Mouse (Mus musculus) lung, embryonic 14.5 days (tissue): ENCODE data around the gene Nell1. TPM values are rescaled to one million over a fixed set of nuclear protein-coding genes. Genes with fewer than 3 reads are reported as not detected.

Source experiments
- ATAC-seq: fragments of 200-750 bp; cut with Nextera tagmentation; 2 replicates; pipeline ENCODE4 v1.8.0; 2017; ENCODE audit warnings: mild to moderate bottlenecking, moderate TSS enrichment, moderate library complexity; ENCODE audit not compliant: insufficient read depth
- DNase-seq: peaks from one replicate; pipeline ENCODE4 v3.0.0-alpha.2; 2015
- H3K27ac ChIP-seq: fragments of 300-500 bp; sonication (generic); 2 replicates; pipeline ENCODE4 v1.5.1; 2014; ENCODE audit warnings: low read depth, mild to moderate bottlenecking, moderate library complexity
- H3K27me3 ChIP-seq: fragments of 300-500 bp; sonication (generic); 2 replicates; pipeline ENCODE4 v1.6.1; 2014; ENCODE audit warnings: low read length, control low read depth; ENCODE audit not compliant: insufficient read depth
- H3K36me3 ChIP-seq: fragments of 300-500 bp; sonication (generic); 2 replicates; pipeline ENCODE4 v1.6.1; 2014; ENCODE audit warnings: control low read depth; ENCODE audit not compliant: insufficient read depth
- H3K4me1 ChIP-seq: fragments of 300-500 bp; sonication (generic); 2 replicates; pipeline ENCODE4 v1.6.1; 2014; ENCODE audit warnings: antibody characterized with exemption, control low read depth; ENCODE audit not compliant: insufficient read depth
- H3K4me2 ChIP-seq: fragments of 300-500 bp; sonication (generic); 2 replicates; pipeline ENCODE4 v1.6.1; 2014; ENCODE audit warnings: mild to moderate bottlenecking
- H3K4me3 ChIP-seq: fragments of 300-500 bp; sonication (generic); 2 replicates; pipeline ENCODE4 v1.5.1; 2014; ENCODE audit warnings: low read depth, low read length
- H3K9ac ChIP-seq: fragments of 300-500 bp; sonication (generic); 2 replicates; pipeline ENCODE4 v1.6.1; 2014
- H3K9me3 ChIP-seq: fragments of 300-500 bp; sonication (generic); 2 replicates; pipeline ENCODE4 v1.6.1; 2016; ENCODE audit warnings: low read depth, low read length, control low read depth
- CTCF ChIP-seq: IDR thresholded peaks from 2 replicates; pipeline ENCODE4 v1.5.1; 2016; ENCODE audit warnings: antibody characterized with exemption, low read depth
- WGBS: fragments of 180-500 bp; shearing (Covaris S2); extraction: QIAGEN DNeasy Blood & Tissue Kit; methylation state at CpG from one replicate; pipeline ENCODE4 v1.1.7; 2014; 5-methylcytosine and 5-hydroxymethylcytosine counted together
- polyA plus RNA-seq: library from polyadenylated mRNA; unstranded; fragments of >200 nt; fragmentation: Nextera tagmentation; extraction: Ambion mirVana; gene quantifications from 2 replicates; pipeline ENCODE4 v1.2.1, GENCODE M21; 2014

The Nell1 gene
- polyA plus RNA-seq, 1 experiment from 2014 or later = 2.8 TPM

DNA sequence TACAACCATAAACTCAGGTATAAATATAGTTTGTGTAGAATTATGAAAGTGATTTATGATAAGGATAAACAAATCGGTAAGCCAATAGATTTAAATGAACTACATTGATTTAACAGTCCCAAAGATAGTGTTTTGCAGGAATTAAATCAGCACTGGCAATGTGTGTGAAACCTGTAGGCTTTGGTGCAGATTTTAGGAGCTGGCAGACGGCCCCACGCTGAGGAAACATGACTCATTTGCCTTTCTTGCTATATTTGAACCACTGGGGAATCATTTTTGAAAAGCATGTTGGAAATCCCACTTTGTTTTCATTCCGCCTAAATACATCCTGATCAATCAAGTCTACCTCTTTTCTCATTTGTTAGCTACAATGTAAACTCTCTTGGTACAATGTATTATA, 400.2 kb downstream of the Nell1 start:
- H3K9me3 ChIP-seq = no peaks in the 10 kb centered on the region
- no peak overlapping the region for H3K9ac ChIP-seq
- WGBS = 81% methylated on average over 4 of the region's 4 CpGs
- ATAC-seq (no peak), DNase-seq (no peak)
- H3K4me3 ChIP-seq = no peak overlapping the region
- no peak overlapping the region for H3K4me2 ChIP-seq
- H3K27ac ChIP-seq = no peak overlapping the region
- no peaks in the 10 kb centered on the region for H3K36me3 ChIP-seq
- no peaks in the 10 kb centered on the region for H3K4me1 ChIP-seq
- TF ChIP-seq CTCF = no peak
- no peaks in the 10 kb centered on the region for H3K27me3 ChIP-seq

GRCm38 (mm10) chr7:50410421-50410820, 435.8 kb downstream of the Nell1 start:
- H3K27ac ChIP-seq = no peak overlapping the region
- DNase-seq = peak; percentile 19
- ATAC-seq = no peak
- H3K9ac ChIP-seq = no peak overlapping the region
- H3K27me3 ChIP-seq = no peaks in the 10 kb centered on the region
- no peak overlapping the region for H3K4me2 ChIP-seq
- no peaks in the 10 kb centered on the region for H3K9me3 ChIP-seq
- H3K4me1 ChIP-seq = no peaks in the 10 kb centered on the region
- H3K36me3 ChIP-seq = no peaks in the 10 kb centered on the region
- no peak overlapping the region for H3K4me3 ChIP-seq
- no peak for TF ChIP-seq CTCF
- WGBS = 30% methylated on average over 2 of the region's 2 CpGs

DNA sequence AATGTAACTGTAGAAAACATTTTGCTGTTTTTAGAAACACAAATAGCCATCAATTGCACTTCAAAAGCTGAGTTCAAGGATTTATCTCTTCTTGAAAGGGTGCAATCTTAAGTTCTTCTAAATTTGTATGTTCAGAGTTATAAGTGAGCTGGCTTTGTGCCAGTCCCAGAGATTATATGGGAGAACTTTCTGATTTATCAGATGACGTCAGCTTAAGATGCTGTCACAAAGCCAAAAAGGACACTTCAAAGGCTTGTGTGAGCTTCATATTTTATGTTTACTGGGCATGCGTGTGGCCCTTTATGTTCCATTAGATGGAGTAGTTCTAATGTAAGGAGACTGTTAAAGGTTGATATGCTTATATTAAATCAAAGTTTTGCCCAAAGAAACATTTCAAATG, 445.3 kb downstream of the Nell1 start:
- H3K4me3 ChIP-seq = no peak overlapping the region
- no peaks in the 10 kb centered on the region for H3K27me3 ChIP-seq
- 33% methylated on average over 2 of the region's 2 CpGs for WGBS
- no peaks in the 10 kb centered on the region for H3K9me3 ChIP-seq
- ATAC-seq = no peak
- H3K4me1 ChIP-seq = no peaks in the 10 kb centered on the region
- H3K27ac ChIP-seq = no peak overlapping the region
- H3K9ac ChIP-seq = no peak overlapping the region
- H3K36me3 ChIP-seq = no peaks in the 10 kb centered on the region
- no peak overlapping the region for H3K4me2 ChIP-seq
- TF ChIP-seq CTCF = no peak
- peak; percentile 78 for DNase-seq

GRCm38 (mm10) chr7:50422422-50423195, 447.9 kb downstream of the Nell1 start:
- Histone ChIP-seq H3K27ac (no peak overlapping the region), H3K4me2 (no peak overlapping the region), H3K9me3 (no peaks in the 10 kb centered on the region), H3K4me3 (no peak overlapping the region), H3K36me3 (no peaks in the 10 kb centered on the region), H3K4me1 (no peaks in the 10 kb centered on the region), H3K9ac (no peak overlapping the region), H3K27me3 (no peaks in the 10 kb centered on the region)
- 84% methylated on average over 1 of the region's 1 CpGs for WGBS
- no peak for DNase-seq
- ATAC-seq = no peak
- no peak for TF ChIP-seq CTCF

DNA sequence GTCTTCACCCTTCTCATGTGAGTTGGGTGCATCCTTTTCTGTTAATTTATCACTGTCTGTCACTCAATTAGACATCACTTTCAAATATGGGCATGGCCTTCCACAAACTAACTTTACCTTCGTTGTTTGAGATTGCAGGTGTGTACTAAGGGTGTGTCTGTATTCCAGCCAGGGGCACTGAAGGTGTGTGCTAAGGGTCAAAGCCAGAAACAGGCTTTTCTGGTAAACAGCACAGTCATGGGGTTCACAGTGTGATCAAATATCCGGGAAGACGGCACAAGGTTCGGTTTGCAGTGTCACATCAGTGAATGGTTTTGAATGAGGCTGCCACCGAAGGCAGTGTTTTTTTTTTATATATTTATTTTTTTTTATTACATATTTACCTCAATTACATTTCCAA, 455.1 kb downstream of the Nell1 start:
- TF ChIP-seq CTCF = no peak
- WGBS = 75% methylated on average over 5 of the region's 5 CpGs
- Histone ChIP-seq H3K27ac (no peak overlapping the region), H3K36me3 (no peaks in the 10 kb centered on the region), H3K4me1 (no peaks in the 10 kb centered on the region), H3K9me3 (no peaks in the 10 kb centered on the region), H3K4me3 (no peak overlapping the region), H3K4me2 (no peak overlapping the region), H3K9ac (no peak overlapping the region), H3K27me3 (no peaks in the 10 kb centered on the region)
- DNase-seq (no peak), ATAC-seq (no peak)

DNA sequence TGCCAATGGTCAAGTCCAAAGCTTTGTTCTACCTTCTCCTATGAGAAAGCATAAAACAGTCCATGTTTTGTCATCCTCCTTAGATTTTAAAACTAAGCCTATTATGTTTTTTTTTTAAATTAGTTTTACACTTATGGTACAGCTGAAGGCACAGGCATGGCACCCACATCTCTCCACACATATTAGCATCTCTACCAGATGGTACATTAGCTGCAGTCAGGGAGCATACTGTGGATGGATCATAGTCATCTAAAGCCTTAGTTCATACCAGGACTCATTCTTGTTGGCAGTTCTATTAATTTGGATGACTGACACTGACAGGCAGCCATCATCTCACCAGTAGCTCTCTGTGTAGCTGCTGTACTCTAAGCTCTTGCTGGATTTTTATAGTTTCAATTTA, 466.6 kb downstream of the Nell1 start:
- ATAC-seq = no peak

DNA sequence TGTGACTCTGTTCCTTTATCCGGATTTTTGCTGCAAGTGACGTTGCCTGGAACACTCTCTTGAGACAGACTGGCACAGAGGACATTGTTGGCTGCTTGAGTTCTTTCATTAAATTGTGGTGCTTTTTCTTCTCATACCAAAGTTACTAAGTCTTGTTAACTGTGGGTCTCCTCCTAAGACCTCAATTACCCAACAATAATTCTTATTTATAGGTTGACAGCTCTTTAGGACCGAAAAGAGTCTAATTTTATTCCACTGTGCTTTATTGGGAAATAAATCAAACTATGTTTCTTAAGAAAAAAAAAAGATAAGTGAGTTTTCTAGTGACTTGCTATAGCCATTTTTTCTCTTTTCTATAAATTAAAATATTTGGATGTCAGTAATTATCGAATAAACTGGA, 472.7 kb downstream of the Nell1 start:
- Histone ChIP-seq H3K4me2 (no peak overlapping the region), H3K36me3 (no peaks in the 10 kb centered on the region), H3K27ac (no peak overlapping the region), H3K4me1 (no peaks in the 10 kb centered on the region), H3K4me3 (no peak overlapping the region), H3K9ac (no peak overlapping the region), H3K27me3 (no peaks in the 10 kb centered on the region), H3K9me3 (no peaks in the 10 kb centered on the region)
- ATAC-seq (no peak), DNase-seq (no peak)
- 78% methylated on average over 4 of the region's 4 CpGs for WGBS
- no peak for TF ChIP-seq CTCF

More for the DNA sequence above, 466.6 kb downstream of the Nell1 start:
- TF ChIP-seq CTCF = no peak
- DNase-seq = no peak
- H3K4me3 ChIP-seq = no peak overlapping the region
- H3K9me3 ChIP-seq = no peaks in the 10 kb centered on the region
- no peaks in the 10 kb centered on the region for H3K27me3 ChIP-seq
- no peak overlapping the region for H3K27ac ChIP-seq
- H3K4me2 ChIP-seq = no peak overlapping the region
- H3K9ac ChIP-seq = no peak overlapping the region
- H3K36me3 ChIP-seq = no peaks in the 10 kb centered on the region
- H3K4me1 ChIP-seq = no peaks in the 10 kb centered on the region
